Comparison of ENCODE assay signal across 18 mouse cellular contexts in genomic region chr7:109641963-109642362, GRCm38 (mm10).
DNase-seq lines count a peak whose midpoint lies in the region; ATAC-seq and TF ChIP-seq lines count a peak whose summit lies in the region.
"Had no signal": no experiment of that assay in that cellular context is flagged by ENCODE, and none has a peak within 500 bp of the region (broad histone marks: within the 10 kb centered on the region; RNA-seq: fewer than 3 reads in every experiment).

No protein-coding gene starts in this region.

- no peak overlapping the region for H3K4me2 ChIP-seq in lung, embryonic 14.5 days
- H3K4me2 ChIP-seq in stomach, embryonic 15.5 days = no peak overlapping the region
- H3K4me2 ChIP-seq: heart, embryonic 12.5 days; hindbrain, embryonic 15.5 days; limb, embryonic 12.5 days; midbrain, embryonic 12.5 days had no signal

- DNase-seq in heart, adult 2 months = no peak
- no peak for DNase-seq in heart, postnatal 10 days
- DNase-seq in lung, embryonic 14.5 days = peak; percentile 54
- no peak for DNase-seq in lung, adult 18-20 months
- no peak for DNase-seq in ES-E14 (ENCODE audit: low read depth, low spot score)
- DNase-seq in cerebellum, adult 11-12 months = no peak
- no peak for DNase-seq in left cerebral cortex, adult 18-20 months (ENCODE audit: low spot score in 2 of 2)
- DNase-seq: adrenal gland, postnatal 36 days; cerebellum, adult 8-10 months; gastrocnemius, postnatal 14 days; heart, postnatal 36 days had no signal

- in situ Hi-C loops in ES-E14 (cut with MboI; ENCODE audit: low sequenced_read_pairs in 2 of 2, unreplicated experiment in 2 of 2) = no loop called here

- TF ChIP-seq POLR2A in heart, adult 2 months (IDR thresholded peaks at IDR 0.05; ENCODE audit: insufficient read depth, low read depth, low read length) = no peak

- peaks cover 6% of the 10 kb centered on the region for H3K4me1 ChIP-seq in heart, adult 2 months (ENCODE audit: control insufficient read depth, insufficient read depth, low read length)
- H3K4me1 ChIP-seq in lung, embryonic 14.5 days (ENCODE audit: insufficient read depth) = peaks cover 11% of the 10 kb centered on the region; the same call in 1 of the 2 replicates
- H3K4me1 ChIP-seq in ES-E14 (ENCODE audit: control insufficient read depth in 2 of 2, insufficient read depth in 2 of 2, low read length in 2 of 2, poor library complexity in 1 of 2) = no peaks in the 10 kb centered on the region
- H3K4me1 ChIP-seq in stomach, embryonic 15.5 days = peaks cover 18% of the 10 kb centered on the region
- H3K4me1 ChIP-seq: hindbrain, embryonic 15.5 days; midbrain, embryonic 12.5 days had no signal

- H3K36me3 ChIP-seq in heart, adult 2 months (ENCODE audit: control insufficient read depth, insufficient read depth, low read length) = no peaks in the 10 kb centered on the region
- H3K36me3 ChIP-seq in lung, embryonic 14.5 days (ENCODE audit: insufficient read depth) = no peaks in the 10 kb centered on the region
- no peaks in the 10 kb centered on the region for H3K36me3 ChIP-seq in ES-E14 (ENCODE audit: control insufficient read depth, insufficient read depth, low read length, poor library complexity, severe bottlenecking)
- no peaks in the 10 kb centered on the region for H3K36me3 ChIP-seq in stomach, embryonic 15.5 days
- H3K36me3 ChIP-seq: G1E; heart, embryonic 12.5 days; hindbrain, embryonic 15.5 days; limb, embryonic 12.5 days; midbrain, embryonic 12.5 days had no signal

- no peaks in the 10 kb centered on the region for H3K9me3 ChIP-seq in lung, embryonic 14.5 days (ENCODE audit: low read depth, low read length)
- H3K9me3 ChIP-seq in ES-E14 (ENCODE audit: control insufficient read depth, insufficient read depth, low read depth, low read length) = no peaks in the 10 kb centered on the region
- no peaks in the 10 kb centered on the region for H3K9me3 ChIP-seq in stomach, embryonic 15.5 days
- H3K9me3 ChIP-seq: G1E; heart, embryonic 12.5 days; hindbrain, embryonic 15.5 days; limb, embryonic 12.5 days; midbrain, embryonic 12.5 days had no signal

- TF ChIP-seq CTCF in heart, adult 2 months (IDR thresholded peaks at IDR 0.05) = no peak
- no peak for TF ChIP-seq CTCF in lung, embryonic 14.5 days (IDR thresholded peaks at IDR 0.05; ENCODE audit: low read depth)

- no peak overlapping the region for H3K9ac ChIP-seq in heart, adult 2 months (ENCODE audit: low read depth, low read length)
- no peak overlapping the region for H3K9ac ChIP-seq in lung, embryonic 14.5 days
- no peak overlapping the region for H3K9ac ChIP-seq in ES-E14 (ENCODE audit: insufficient read depth, low read depth, low read length, poor library complexity, severe bottlenecking)
- H3K9ac ChIP-seq in stomach, embryonic 15.5 days = no peak overlapping the region
- H3K9ac ChIP-seq: heart, embryonic 12.5 days; hindbrain, embryonic 15.5 days; limb, embryonic 12.5 days; liver, embryonic 14.5 days; midbrain, embryonic 12.5 days had no signal

- H3K27ac ChIP-seq in heart, adult 2 months = peak overlapping the region; percentile 36
- H3K27ac ChIP-seq in lung, embryonic 14.5 days (ENCODE audit: low read depth) = peak overlapping the region; percentile 13; the same call in 1 of the 2 replicates
- H3K27ac ChIP-seq in ES-E14 (ENCODE audit: insufficient read depth, low read depth, low read length, poor library complexity, severe bottlenecking) = no peak overlapping the region
- peak overlapping the region; percentile 28; the same call in 1 of the 2 replicates for H3K27ac ChIP-seq in stomach, embryonic 15.5 days
- H3K27ac ChIP-seq: hindbrain, embryonic 15.5 days; liver, embryonic 14.5 days; midbrain, embryonic 12.5 days had no signal

- WGBS in heart, adult 2 months = 30% methylated on average over 1 of the region's 1 CpGs
- 12% methylated on average over 1 of the region's 1 CpGs for WGBS in lung, embryonic 14.5 days
- WGBS in stomach, embryonic 15.5 days = 6% methylated on average over 1 of the region's 1 CpGs

- no peaks in the 10 kb centered on the region for H3K27me3 ChIP-seq in heart, adult 2 months (ENCODE audit: control insufficient read depth, insufficient read depth, low read length)
- H3K27me3 ChIP-seq in lung, embryonic 14.5 days (ENCODE audit: insufficient read depth, low read length) = no peaks in the 10 kb centered on the region
- no peaks in the 10 kb centered on the region for H3K27me3 ChIP-seq in stomach, embryonic 15.5 days (replicated peaks)
- H3K27me3 ChIP-seq: heart, embryonic 12.5 days; hindbrain, embryonic 15.5 days; limb, embryonic 12.5 days; midbrain, embryonic 12.5 days had no signal

- intact Hi-C loops in heart, adult 2 months (cut with DNase I) = no loop called here
- intact Hi-C loops in heart, postnatal 10 days (cut with DNase I) = no loop called here

- H3K4me3 ChIP-seq in heart, adult 2 months = no peak overlapping the region
- H3K4me3 ChIP-seq in lung, embryonic 14.5 days (ENCODE audit: low read depth, low read length) = no peak overlapping the region
- H3K4me3 ChIP-seq in ES-E14 (ENCODE audit: insufficient read depth in 1 of 2, low read depth in 1 of 2, low read length in 2 of 2, poor library complexity in 1 of 2, severe bottlenecking in 1 of 2) = no peak overlapping the region
- H3K4me3 ChIP-seq in stomach, embryonic 15.5 days (replicated peaks) = no peak overlapping the region
- H3K4me3 ChIP-seq: heart, embryonic 12.5 days; hindbrain, embryonic 15.5 days; limb, embryonic 12.5 days; midbrain, embryonic 12.5 days had no signal

- TF ChIP-seq EP300 in heart, adult 2 months (IDR thresholded peaks at IDR 0.05; ENCODE audit: insufficient read depth, low read depth, low read length) = no peak

- no peak for ATAC-seq in lung, embryonic 14.5 days (ENCODE audit: insufficient read depth)
- no peak for ATAC-seq in stomach, embryonic 15.5 days (ENCODE audit: insufficient read depth, low FRiP score, low read depth)

- H3K79me2 ChIP-seq in heart, adult 2 months (replicated peaks; ENCODE audit: control insufficient read depth, insufficient read depth, low read length) = no peaks in the 10 kb centered on the region

TF ChIP-seq in ES-E14, 5 proteins besides CTCF, POLR2A, EP300 and RAD21:
- TF ChIP-seq MAFK (IDR thresholded peaks at IDR 0.05; ENCODE audit: insufficient read depth, low read depth, low read length) = peak; percentile 79
- TF ChIP-seq HCFC1 (IDR thresholded peaks at IDR 0.05; ENCODE audit: borderline replicate concordance, insufficient read depth, low read length) = no peak
